Mouse (Mus musculus) brain, embryonic 14.5 days (tissue): ENCODE data around the gene Asah2.

Source experiments
- CTCF ChIP-seq: fragments of 200-500 bp; IDR thresholded peaks from 2 replicates; pipeline ENCODE4 v1.5.1; 2012; ENCODE audit warnings: inconsistent platforms, mild to moderate bottlenecking, moderate library complexity, borderline replicate concordance; ENCODE audit not compliant: insufficient read depth, insufficient read length; ENCODE audit errors: extremely low read depth
- POLR2A ChIP-seq: fragments of 200-500 bp; IDR thresholded peaks from 2 replicates; pipeline ENCODE4 v1.6.1; 2012; ENCODE audit warnings: mild to moderate bottlenecking, inconsistent platforms, borderline replicate concordance; ENCODE audit not compliant: poor library complexity, insufficient read depth, insufficient read length, severe bottlenecking; ENCODE audit errors: extremely low read depth

- TF ChIP-seq POLR2A (no peak), CTCF (no peak)
Observed at GRCm38 (mm10) chr19:32117484-32118018, 9.5 kb upstream of the Asah2 start.
